Mouse (Mus musculus) cerebellum, postnatal 36 days (tissue): ENCODE results near the gene Ubqlnl.

Source experiments
- DNase-seq, 2 experiments: peaks; one replicate each; pipeline ENCODE4 v3.0.0; 2021 to 2022; ENCODE audit warnings: mixed read lengths in 2 of 2

Ubqlnl gene

DNA sequence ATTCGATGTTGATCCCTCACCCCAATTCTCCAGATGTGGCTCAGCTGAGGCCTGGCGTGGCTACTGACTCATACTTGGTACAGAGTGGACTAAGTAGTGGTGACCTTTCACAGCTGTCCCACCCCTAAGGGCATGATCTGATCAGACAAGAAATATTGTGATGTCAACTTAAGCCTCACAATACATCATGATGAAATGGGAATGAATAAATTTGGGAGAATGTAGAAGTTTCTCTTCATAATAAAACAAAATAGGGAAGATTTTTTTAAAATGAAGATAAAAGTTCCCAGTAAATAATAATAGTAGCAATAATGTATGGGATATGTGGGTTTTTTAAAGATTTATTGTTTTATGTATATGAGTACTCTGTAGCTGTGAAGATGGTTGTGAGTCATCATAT is at the start of gene Ubqlnl:
TSS of gene Ubqlnl (minus strand) at position 101 of the 400 bp plus-strand sequence.
- no peak for DNase-seq

GRCm38 (mm10) chr7:104199822-104200221 is 49.5 kb upstream of the Ubqlnl start:
- peak; percentile 4 to 6 for DNase-seq

DNA sequence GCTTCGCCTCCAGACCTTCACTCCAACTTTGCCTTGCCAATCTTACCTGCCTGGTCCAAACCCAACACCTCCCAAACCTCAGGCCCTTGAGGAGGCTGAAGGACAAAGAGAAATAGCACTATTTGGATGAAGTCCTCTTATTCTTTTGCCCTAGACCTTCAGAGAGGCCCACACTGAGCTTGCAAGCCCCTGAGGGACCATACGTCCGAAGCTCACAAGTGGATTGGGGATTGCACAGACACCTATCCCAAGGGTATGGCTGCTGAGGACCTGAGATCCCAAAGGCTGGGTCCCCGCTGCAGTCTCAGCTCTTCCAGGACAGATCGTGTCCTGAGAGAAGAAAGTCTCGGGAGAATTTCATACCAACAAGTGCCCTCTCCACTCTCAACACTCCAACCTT is 45.5 kb upstream of the Ubqlnl start, which contains the start of gene Olfr649:
TSS of gene Olfr649 (minus strand) at position 101 of the 400 bp plus-strand sequence.
- DNase-seq: no peak

DNA sequence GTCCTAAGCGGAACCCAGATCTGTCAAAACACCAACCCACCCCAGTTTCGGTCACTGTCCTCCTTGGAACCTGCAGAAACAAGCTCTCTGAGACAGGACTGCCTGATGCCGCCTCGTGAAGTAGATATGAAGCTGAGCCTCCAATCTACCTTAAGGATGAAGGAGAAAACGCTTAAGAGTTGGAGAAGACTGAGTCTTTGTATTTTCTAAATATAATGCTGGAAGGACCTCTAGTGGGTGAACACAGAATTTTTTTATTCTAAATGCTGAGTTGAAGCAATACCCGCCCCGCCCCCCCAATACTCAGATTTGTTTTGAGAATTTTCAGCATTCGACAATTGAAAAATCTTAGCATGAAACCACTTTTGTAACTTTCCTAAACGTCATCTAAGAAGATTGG is 40.9 kb upstream of the Ubqlnl start:
- no peak for DNase-seq

- DNase-seq: no peak
Observed at GRCm38 (mm10) chr7:104183292-104183691, 32.9 kb upstream of the Ubqlnl start, which contains the start of gene Olfr648. Gene Olfr648, minus strand, starts transcription at chr7:104183392.

GRCm38 (mm10) chr7:104179074-104179473 is 28.7 kb upstream of the Ubqlnl start:
- DNase-seq: no peak

DNA sequence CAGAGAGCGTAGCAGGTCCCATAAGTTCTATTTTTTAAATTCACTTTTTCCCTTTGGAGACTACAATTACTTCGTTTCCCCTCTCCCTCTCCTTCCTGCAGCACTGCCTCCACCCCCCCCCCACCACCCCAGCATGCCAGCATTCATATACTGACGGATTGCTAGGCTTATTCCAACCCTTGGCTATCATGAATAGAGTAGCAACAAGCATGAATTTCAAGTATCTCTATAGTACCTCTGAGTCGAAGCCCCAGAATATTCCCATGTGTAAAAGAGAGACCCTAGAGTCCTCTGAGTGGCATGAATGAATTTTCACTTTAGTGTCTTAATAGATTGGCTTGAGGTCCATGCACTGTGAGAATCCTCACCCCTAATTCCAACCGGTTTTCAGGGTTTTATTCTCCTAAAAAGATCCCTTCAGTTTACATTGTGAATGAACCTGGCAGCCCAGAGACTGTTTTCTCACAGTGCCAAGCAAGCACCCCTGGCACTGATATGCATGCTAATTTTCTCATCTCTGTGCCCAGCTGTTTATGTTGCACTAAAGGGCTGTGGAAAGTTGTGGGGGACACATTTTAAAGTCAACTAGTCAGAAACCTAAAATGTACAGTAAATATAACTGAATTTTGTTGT is 28.2 kb upstream of the Ubqlnl start:
- DNase-seq: no peak

DNA sequence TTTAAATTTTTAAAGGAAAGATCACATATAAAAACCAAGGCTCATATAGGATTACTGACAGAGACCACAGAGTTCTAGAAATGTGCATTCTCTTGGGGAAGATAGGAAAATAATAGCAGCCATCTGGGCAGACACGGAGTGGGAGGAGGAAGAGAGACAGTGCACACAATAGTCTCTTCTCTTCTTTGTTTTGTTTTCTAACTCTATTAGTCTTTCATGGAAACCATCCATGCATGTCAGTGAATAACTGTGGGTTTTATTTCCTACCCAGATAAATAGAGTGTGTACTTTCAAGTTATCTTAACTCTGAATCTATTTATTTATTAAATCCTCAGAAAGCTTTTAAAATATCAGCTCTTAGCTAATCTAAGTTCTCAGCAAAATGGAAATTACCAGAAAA is 24.7 kb upstream of the Ubqlnl start:
- DNase-seq: no peak

DNA sequence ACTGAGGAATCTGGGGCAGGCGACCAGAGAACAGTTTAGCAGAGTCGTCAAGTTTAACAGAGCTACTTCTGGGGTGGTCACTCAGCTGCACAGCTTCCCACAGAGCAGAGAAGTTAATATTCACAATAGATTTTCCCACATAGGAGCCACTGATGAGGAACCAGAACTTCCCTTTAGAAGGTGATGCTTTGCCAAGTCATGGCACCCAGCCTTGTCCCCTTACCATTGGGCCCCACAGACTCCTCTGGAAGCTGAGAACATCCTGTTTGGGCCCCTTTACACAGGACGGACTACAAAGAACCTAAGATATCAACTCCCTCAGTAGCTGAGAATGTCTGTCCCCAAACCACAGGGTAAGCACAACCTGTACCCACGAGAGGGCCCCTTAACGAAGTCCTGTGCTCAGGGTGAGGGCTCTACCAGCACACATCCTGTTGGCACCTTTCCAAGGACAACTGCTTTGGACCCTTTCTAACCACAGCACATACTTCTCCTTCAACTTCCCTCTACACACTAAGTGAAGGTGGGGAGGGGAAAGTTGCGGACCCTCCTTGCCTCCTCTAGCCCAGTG is 19.4 kb upstream of the Ubqlnl start:
- DNase-seq: no peak

GRCm38 (mm10) chr7:104167105-104167504 is 16.7 kb upstream of the Ubqlnl start:
- DNase-seq: no peak

- no peak for DNase-seq
Observed at GRCm38 (mm10) chr7:104143179-104143578, 7.2 kb downstream of the Ubqlnl start, which contains the start of gene Ubqln3. Gene Ubqln3, minus strand, starts transcription at chr7:104143279.

DNA sequence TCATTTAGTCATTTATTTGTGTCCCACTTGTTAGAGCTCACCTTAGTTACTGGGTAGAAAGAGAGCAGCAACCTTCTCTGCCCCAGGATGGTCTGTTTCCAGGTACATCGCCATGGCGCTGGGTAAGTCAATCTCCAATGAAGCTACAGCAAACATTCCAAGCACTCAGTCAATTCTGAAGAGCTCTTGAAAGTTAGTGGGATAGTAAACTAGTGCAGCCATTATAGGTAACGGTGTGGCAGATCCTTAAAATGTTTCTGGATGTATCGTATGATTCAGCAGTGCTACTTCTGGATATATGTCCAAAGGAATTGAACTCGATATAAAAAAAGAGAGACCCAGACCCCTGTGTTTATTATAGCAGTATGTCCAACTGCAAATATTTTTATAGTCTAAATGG is 13.1 kb downstream of the Ubqlnl start, which contains the start of gene Olfr643:
TSS of gene Olfr643 (minus strand) at position 101 of the 400 bp plus-strand sequence.
- DNase-seq: no peak

DNA sequence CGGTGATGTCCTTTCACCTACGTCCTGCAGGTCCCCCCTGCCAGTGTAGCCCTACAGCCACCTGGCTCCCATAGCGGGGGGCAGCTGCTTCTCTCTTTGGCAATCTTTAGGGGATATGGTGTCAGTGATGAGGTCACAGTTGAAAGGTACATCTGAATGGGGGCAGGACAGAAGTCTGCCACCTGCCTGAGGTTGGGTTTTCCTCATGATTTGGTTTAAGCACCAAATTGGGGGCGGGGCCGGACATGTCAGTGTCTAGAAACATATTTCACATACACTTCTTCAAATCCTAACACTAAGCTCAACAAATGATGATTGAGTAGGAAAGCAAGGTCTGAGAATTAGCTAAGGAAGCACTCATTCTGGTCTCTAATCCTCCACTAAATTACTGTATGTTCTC is 20.6 kb downstream of the Ubqlnl start, which contains the start of gene Ubqln5:
TSS of gene Ubqln5 (minus strand) at position 101 of the 400 bp plus-strand sequence.
- DNase-seq: no peak

DNA sequence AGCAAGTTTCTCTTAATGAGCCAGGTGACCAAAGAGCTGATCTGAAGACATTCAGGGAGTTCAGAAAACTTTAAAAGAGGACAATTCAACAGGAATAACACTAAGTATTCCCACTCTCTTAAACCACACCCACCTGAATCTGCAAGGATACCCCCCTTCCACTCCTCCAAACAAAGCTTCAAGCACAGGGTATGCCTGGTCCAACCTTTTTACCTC is 45.7 kb downstream of the Ubqlnl start, which contains the start of gene Olfr646:
TSS of gene Olfr646 (plus strand) at position 117 of the 216 bp plus-strand sequence.
- DNase-seq: no peak

- no peak for DNase-seq
Observed at GRCm38 (mm10) chr7:104103913-104104756, 46.2 kb downstream of the Ubqlnl start.
